Mouse (Mus musculus): ENCODE data around the gene Prox2. TPM values are rescaled to one million over a fixed set of nuclear protein-coding genes. Genes with fewer than 3 reads are reported as not detected.

Prox2 gene
- polyA plus RNA-seq, 1 experiment from 2014 or later = 3.1 TPM

GRCm38 (mm10) chr12:85094706-85095105 lies 15.9 kb downstream of the Prox2 start:
- no peaks in the 10 kb centered on the region; the same call in 1 of the 2 replicates for H3K4me1 ChIP-seq (ENCODE audit: control insufficient read depth, insufficient read depth, low read length)
- H3K27me3 ChIP-seq (ENCODE audit: control insufficient read depth, insufficient read depth, low read length) = no peaks in the 10 kb centered on the region
- WGBS (ENCODE audit: insufficient replicate concordance) = 78% methylated on average over 10 of the region's 10 CpGs
- H3K4me2 ChIP-seq = no peak overlapping the region
- H3K27ac ChIP-seq (ENCODE audit: low read depth, low read length) = no peak overlapping the region
- H3K9me3 ChIP-seq (replicated peaks; ENCODE audit: control insufficient read depth, low read length) = no peaks in the 10 kb centered on the region
- no peaks in the 10 kb centered on the region for H3K36me3 ChIP-seq (ENCODE audit: control insufficient read depth, insufficient read depth, low read length)
- H3K9ac ChIP-seq (ENCODE audit: low read depth, low read length) = no peak overlapping the region
- no peak for ATAC-seq (replicated peaks; ENCODE audit: insufficient number of reproducible peaks, low FRiP score, low TSS enrichment)
- no peak overlapping the region for H3K4me3 ChIP-seq (ENCODE audit: low read depth, low read length)

DNA sequence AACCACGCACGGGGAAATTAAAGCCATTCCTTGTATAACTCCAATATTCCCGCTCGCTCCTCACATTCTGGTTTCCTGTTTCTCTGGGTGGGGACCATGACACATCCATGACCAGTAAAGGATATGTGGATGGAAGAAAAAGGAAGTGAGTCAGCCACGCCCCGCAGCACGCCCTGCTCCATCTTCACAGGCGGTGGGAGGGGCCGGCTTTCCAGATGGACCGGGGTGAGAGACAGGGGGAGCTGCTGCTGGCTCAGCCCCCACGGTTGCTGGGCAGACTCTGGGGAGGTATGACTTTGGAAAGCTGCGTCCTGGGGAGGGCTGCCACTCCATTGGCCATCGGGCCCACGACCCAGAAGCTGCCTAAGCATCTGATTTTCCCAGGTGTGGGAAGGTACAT lies 16.5 kb downstream of the Prox2 start:
- Histone ChIP-seq H3K27me3 (ENCODE audit: control insufficient read depth, insufficient read depth, low read length) (no peaks in the 10 kb centered on the region), H3K36me3 (ENCODE audit: control insufficient read depth, insufficient read depth, low read length) (peaks cover 4% of the 10 kb centered on the region; the same call in 1 of the 2 replicates), H3K9ac (ENCODE audit: low read depth, low read length) (no peak overlapping the region), H3K4me1 (ENCODE audit: control insufficient read depth, insufficient read depth, low read length) (no peaks in the 10 kb centered on the region; the same call in 1 of the 2 replicates), H3K4me2 (no peak overlapping the region), H3K4me3 (ENCODE audit: low read depth, low read length) (no peak overlapping the region), H3K27ac (ENCODE audit: low read depth, low read length) (no peak overlapping the region), H3K9me3 (replicated peaks; ENCODE audit: control insufficient read depth, low read length) (no peaks in the 10 kb centered on the region)
- 22% methylated on average over 14 of the region's 14 CpGs for WGBS (ENCODE audit: insufficient replicate concordance)
- peak; percentile 33 for ATAC-seq (replicated peaks; ENCODE audit: insufficient number of reproducible peaks, low FRiP score, low TSS enrichment)

- no peaks in the 10 kb centered on the region for H3K27me3 ChIP-seq (ENCODE audit: control insufficient read depth, insufficient read depth, low read length)
- H3K4me3 ChIP-seq (ENCODE audit: low read depth, low read length) = no peak overlapping the region
- no peak overlapping the region for H3K9ac ChIP-seq (ENCODE audit: low read depth, low read length)
- H3K4me1 ChIP-seq (ENCODE audit: control insufficient read depth, insufficient read depth, low read length) = no peaks in the 10 kb centered on the region; the same call in 1 of the 2 replicates
- H3K4me2 ChIP-seq = no peak overlapping the region
- ATAC-seq (replicated peaks; ENCODE audit: insufficient number of reproducible peaks, low FRiP score, low TSS enrichment) = no peak
- H3K9me3 ChIP-seq (replicated peaks; ENCODE audit: control insufficient read depth, low read length) = no peaks in the 10 kb centered on the region
- no peak overlapping the region for H3K27ac ChIP-seq (ENCODE audit: low read depth, low read length)
- H3K36me3 ChIP-seq (ENCODE audit: control insufficient read depth, insufficient read depth, low read length) = peaks cover 6% of the 10 kb centered on the region
- 2% methylated on average over 3 of the region's 3 CpGs for WGBS (ENCODE audit: insufficient replicate concordance)
These were observed 18.3 kb downstream of the Prox2 start for GRCm38 (mm10) chr12:85092214-85092613.

DNA sequence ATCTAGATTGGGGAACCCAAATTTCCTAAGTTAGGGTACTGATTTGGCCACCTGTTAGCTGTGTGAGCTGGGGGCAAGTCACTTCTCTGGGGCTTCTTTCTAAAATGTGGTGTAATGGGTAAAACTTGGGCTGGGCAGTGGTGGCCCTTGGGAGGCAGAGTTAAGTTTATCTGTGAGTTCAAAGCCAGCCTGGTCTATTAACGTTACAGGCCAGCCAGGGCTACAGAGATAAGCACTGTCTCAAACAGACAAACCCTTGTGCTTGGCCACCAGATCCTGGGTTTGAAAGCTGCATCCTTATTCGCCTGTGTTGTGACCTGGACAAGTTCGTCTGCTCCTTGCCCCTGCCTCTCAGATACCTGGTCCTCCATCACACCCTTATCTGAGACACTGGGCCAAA lies 19.4 kb downstream of the Prox2 start:
- H3K9ac ChIP-seq (ENCODE audit: low read depth, low read length) = no peak overlapping the region
- WGBS (ENCODE audit: insufficient replicate concordance) = 64% methylated on average over 3 of the region's 3 CpGs
- ATAC-seq (replicated peaks; ENCODE audit: insufficient number of reproducible peaks, low FRiP score, low TSS enrichment) = no peak
- no peaks in the 10 kb centered on the region for H3K27me3 ChIP-seq (ENCODE audit: control insufficient read depth, insufficient read depth, low read length)
- no peaks in the 10 kb centered on the region for H3K9me3 ChIP-seq (replicated peaks; ENCODE audit: control insufficient read depth, low read length)
- H3K4me1 ChIP-seq (ENCODE audit: control insufficient read depth, insufficient read depth, low read length) = no peaks in the 10 kb centered on the region; the same call in 1 of the 2 replicates
- no peak overlapping the region for H3K4me3 ChIP-seq (ENCODE audit: low read depth, low read length)
- no peak overlapping the region for H3K4me2 ChIP-seq
- peaks cover 8% of the 10 kb centered on the region for H3K36me3 ChIP-seq (ENCODE audit: control insufficient read depth, insufficient read depth, low read length)
- H3K27ac ChIP-seq (ENCODE audit: low read depth, low read length) = no peak overlapping the region

DNA sequence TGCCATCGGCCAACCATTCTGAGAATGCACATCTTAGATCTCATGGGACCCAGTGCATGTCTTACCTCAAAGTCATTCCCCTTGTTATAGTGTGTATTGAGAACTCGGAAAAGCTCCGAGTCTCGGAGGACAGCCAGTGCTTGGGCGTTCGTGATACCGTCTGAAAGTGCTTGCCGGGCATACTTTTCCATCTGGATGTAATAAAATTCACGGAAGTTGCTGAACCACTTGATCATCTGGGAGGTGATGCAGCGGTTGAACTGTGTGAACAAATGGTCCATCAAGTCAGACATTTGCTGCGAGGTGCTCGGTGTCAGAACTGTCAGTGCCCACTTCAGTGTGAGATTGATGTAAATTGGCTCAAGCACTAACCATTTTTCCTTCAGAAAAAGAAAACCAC lies 22.7 kb downstream of the Prox2 start:
- Histone ChIP-seq H3K36me3 (ENCODE audit: control insufficient read depth, insufficient read depth, low read length) (peaks cover 8% of the 10 kb centered on the region), H3K4me1 (ENCODE audit: control insufficient read depth, insufficient read depth, low read length) (no peaks in the 10 kb centered on the region; the same call in 1 of the 2 replicates), H3K9me3 (replicated peaks; ENCODE audit: control insufficient read depth, low read length) (no peaks in the 10 kb centered on the region), H3K4me3 (ENCODE audit: low read depth, low read length) (no peak overlapping the region), H3K9ac (ENCODE audit: low read depth, low read length) (no peak overlapping the region), H3K27me3 (ENCODE audit: control insufficient read depth, insufficient read depth, low read length) (no peaks in the 10 kb centered on the region), H3K27ac (ENCODE audit: low read depth, low read length) (no peak overlapping the region), H3K4me2 (no peak overlapping the region)
- no peak for ATAC-seq (replicated peaks; ENCODE audit: insufficient number of reproducible peaks, low FRiP score, low TSS enrichment)
- 94% methylated on average over 12 of the region's 12 CpGs for WGBS (ENCODE audit: insufficient replicate concordance)

GRCm38 (mm10) chr12:85084941-85085340 lies 25.6 kb downstream of the Prox2 start:
- Histone ChIP-seq H3K9ac (ENCODE audit: low read depth, low read length) (no peak overlapping the region), H3K9me3 (replicated peaks; ENCODE audit: control insufficient read depth, low read length) (no peaks in the 10 kb centered on the region), H3K36me3 (ENCODE audit: control insufficient read depth, insufficient read depth, low read length) (peaks cover 8% of the 10 kb centered on the region), H3K27me3 (ENCODE audit: control insufficient read depth, insufficient read depth, low read length) (no peaks in the 10 kb centered on the region), H3K27ac (ENCODE audit: low read depth, low read length) (no peak overlapping the region), H3K4me1 (ENCODE audit: control insufficient read depth, insufficient read depth, low read length) (no peaks in the 10 kb centered on the region), H3K4me3 (ENCODE audit: low read depth, low read length) (no peak overlapping the region), H3K4me2 (no peak overlapping the region)
- WGBS (ENCODE audit: insufficient replicate concordance) = 84% methylated on average over 4 of the region's 4 CpGs
- ATAC-seq (replicated peaks; ENCODE audit: insufficient number of reproducible peaks, low FRiP score, low TSS enrichment) = no peak

DNA sequence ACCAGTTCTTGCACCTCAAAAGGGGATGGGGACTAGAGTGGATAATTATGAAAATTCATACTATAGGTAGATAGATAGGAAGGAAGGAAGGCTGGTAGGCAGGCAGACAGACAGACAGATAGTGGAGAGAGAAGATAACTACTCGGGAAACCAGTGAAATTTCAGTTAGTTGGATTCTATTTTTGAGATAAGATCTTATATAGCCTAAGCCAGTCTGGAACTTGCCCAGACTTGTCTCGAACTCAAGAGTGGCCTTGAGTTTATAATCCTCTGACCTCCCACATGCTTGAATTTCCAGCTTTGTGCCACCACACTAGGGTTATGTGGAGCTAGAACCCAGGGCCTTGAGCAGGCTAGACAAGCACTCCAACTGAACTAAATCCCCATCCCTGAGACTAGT lies 26.3 kb downstream of the Prox2 start:
- Histone ChIP-seq H3K9ac (ENCODE audit: low read depth, low read length) (no peak overlapping the region), H3K36me3 (ENCODE audit: control insufficient read depth, insufficient read depth, low read length) (peaks cover 6% of the 10 kb centered on the region), H3K4me2 (no peak overlapping the region), H3K4me3 (ENCODE audit: low read depth, low read length) (no peak overlapping the region), H3K4me1 (ENCODE audit: control insufficient read depth, insufficient read depth, low read length) (no peaks in the 10 kb centered on the region), H3K27me3 (ENCODE audit: control insufficient read depth, insufficient read depth, low read length) (no peaks in the 10 kb centered on the region), H3K9me3 (replicated peaks; ENCODE audit: control insufficient read depth, low read length) (no peaks in the 10 kb centered on the region), H3K27ac (ENCODE audit: low read depth, low read length) (no peak overlapping the region)
- WGBS (ENCODE audit: insufficient replicate concordance) = 67% methylated on average over 2 of the region's 2 CpGs
- no peak for ATAC-seq (replicated peaks; ENCODE audit: insufficient number of reproducible peaks, low FRiP score, low TSS enrichment)

- H3K9ac ChIP-seq (ENCODE audit: low read depth, low read length) = no peak overlapping the region
- H3K4me2 ChIP-seq = no peak overlapping the region
- H3K27me3 ChIP-seq (ENCODE audit: control insufficient read depth, insufficient read depth, low read length) = no peaks in the 10 kb centered on the region
- H3K9me3 ChIP-seq (replicated peaks; ENCODE audit: control insufficient read depth, low read length) = no peaks in the 10 kb centered on the region
- no peaks in the 10 kb centered on the region for H3K4me1 ChIP-seq (ENCODE audit: control insufficient read depth, insufficient read depth, low read length)
- H3K4me3 ChIP-seq (ENCODE audit: low read depth, low read length) = no peak overlapping the region
- 87% methylated on average over 3 of the region's 3 CpGs for WGBS (ENCODE audit: insufficient replicate concordance)
- H3K36me3 ChIP-seq (ENCODE audit: control insufficient read depth, insufficient read depth, low read length) = peaks cover 3% of the 10 kb centered on the region; the same call in 1 of the 2 replicates
- ATAC-seq (replicated peaks; ENCODE audit: insufficient number of reproducible peaks, low FRiP score, low TSS enrichment) = no peak
- H3K27ac ChIP-seq (ENCODE audit: low read depth, low read length) = no peak overlapping the region
These were observed 33.5 kb downstream of the Prox2 start for GRCm38 (mm10) chr12:85077100-85077499.

DNA sequence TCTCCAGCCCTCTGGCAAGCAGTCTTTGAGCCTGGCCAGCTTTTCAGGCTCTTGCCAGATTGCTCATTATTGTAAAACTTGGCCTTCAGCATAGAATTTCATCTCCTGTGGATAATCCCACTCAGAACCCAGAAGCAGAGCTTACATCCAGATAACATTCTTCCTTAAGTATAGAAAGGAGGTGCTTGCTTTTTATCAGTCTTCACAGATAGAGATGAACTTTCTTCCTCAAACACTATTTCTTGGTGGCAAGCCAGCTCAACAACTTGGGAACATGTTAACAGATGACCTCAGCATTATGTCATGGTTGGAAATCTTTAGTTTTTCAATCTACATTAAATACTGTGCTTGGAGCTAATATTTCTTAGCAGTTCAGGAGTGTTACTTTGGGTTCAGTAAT lies 39.5 kb downstream of the Prox2 start:
- H3K36me3 ChIP-seq (ENCODE audit: control insufficient read depth, insufficient read depth, low read length) = peaks cover 16% of the 10 kb centered on the region
- H3K27me3 ChIP-seq (ENCODE audit: control insufficient read depth, insufficient read depth, low read length) = no peaks in the 10 kb centered on the region

More for the DNA sequence above, 39.5 kb downstream of the Prox2 start:
- no peak overlapping the region for H3K4me3 ChIP-seq (ENCODE audit: low read depth, low read length)
- no peak overlapping the region for H3K27ac ChIP-seq (ENCODE audit: low read depth, low read length)
- no peak overlapping the region for H3K4me2 ChIP-seq
- ATAC-seq (replicated peaks; ENCODE audit: insufficient number of reproducible peaks, low FRiP score, low TSS enrichment) = no peak
- H3K9me3 ChIP-seq (replicated peaks; ENCODE audit: control insufficient read depth, low read length) = no peaks in the 10 kb centered on the region
- H3K9ac ChIP-seq (ENCODE audit: low read depth, low read length) = no peak overlapping the region
- H3K4me1 ChIP-seq (ENCODE audit: control insufficient read depth, insufficient read depth, low read length) = no peaks in the 10 kb centered on the region
